Mouse (Mus musculus): ENCODE data around the gene Pde7b.

DNA sequence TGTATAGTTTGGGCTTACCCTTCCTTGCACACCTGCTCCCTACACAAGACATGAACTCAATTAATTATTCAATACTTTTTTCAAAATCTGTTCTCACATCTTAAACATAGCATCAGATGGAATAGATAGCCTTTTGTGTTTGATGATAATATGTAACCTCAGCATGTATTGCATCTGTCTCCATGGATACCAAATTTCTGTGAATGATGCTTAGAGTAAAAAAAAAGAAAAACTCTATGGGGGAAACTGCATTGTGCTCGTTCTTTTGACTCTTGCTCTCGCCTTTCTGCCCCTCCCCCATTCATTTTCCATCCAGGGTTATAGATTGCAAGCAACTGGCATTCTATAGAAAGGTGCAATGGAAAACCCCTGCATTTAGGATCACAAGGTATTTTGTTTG is 7.3 kb upstream of the Pde7b start:
- TF ChIP-seq CTCF (IDR thresholded peaks at IDR 0.05; ENCODE audit: extremely low read depth, insufficient read depth, low read length) = no peak
- no peak for TF ChIP-seq POLR2A (IDR thresholded peaks at IDR 0.05; ENCODE audit: extremely low read depth, insufficient read depth, low read length)
